Mouse (Mus musculus): ENCODE measurements at regions not wholly inside any gene's neighbourhood (a gene's known extent, or its start where the extent isn't known, plus 50 kb on each side); places are given as distances from the start of the nearest gene placed in this dataset.

DNA sequence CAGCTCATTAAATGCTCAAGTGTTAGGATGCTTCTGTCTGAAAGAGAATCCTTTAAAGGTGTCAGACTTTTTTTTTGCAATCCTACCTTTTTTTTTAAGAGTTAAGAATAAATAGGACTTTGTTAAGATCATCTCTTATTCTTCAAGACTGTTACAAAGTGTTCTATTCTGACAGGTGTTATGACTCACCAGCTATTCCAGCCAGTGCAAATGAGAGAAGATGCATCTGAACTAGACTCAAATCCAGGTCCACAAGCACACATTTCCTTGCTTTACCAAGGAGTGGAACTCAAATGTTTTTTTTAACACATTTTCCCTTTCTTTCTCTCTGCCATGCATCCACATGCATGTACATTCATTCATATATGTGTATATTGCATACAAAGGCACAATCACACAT, 98.4 kb upstream of the Atp10a start:
- no peak for DNase-seq (ENCODE audit: low spot score in 2 of 2)

DNA sequence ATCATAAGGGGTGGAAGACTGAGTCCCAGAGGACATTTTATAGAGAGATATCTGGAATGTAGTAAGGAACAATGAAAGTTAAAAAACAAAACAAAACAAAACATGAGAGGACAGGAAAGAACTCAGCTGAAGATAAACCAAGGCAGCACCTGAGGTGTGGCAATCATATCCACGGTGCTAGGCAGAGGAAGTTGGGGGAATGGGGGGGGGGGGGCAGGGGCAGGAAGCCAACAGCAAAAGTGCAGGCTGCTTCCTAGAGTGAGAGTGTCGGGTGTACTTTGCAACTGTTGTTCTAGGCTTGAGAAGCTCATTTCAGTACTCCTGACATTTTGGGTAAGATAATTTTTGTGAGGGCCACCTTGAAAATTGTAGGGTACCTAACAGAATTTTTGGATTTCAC, 87.2 kb upstream of the Atp10a start:
- DNase-seq (ENCODE audit: low spot score in 2 of 2): no peak

DNA sequence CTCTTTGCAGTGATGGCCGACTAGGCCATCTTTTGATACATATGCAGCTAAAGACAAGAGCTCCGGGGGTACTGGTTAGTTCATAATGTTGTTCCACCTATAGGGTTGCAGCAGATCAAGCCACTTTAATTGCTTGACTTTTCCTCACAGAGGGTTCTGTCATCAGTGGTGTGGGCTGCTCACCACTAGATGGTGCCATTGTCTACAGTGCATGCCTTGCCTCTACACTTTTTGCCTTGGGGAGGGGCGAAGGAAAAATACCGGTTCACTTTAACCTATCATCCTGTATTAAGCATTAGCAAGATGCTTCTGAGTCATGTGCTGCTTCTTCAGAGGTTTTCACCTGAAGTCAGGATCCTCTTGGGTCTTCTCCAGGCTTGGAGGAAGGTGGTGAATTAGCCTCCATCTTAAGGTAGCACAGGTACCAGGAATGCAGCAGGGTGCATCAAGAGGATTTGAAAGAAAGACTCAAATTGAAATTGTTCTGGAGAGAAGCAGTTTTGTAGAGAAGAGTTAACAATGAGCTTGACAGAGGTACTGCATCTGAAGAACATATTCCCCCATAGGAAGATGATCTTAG, 71.6 kb upstream of the Atp10a start:
- DNase-seq (ENCODE audit: low spot score in 2 of 2): peak in 1 of 2 experiments; percentile 10

DNA sequence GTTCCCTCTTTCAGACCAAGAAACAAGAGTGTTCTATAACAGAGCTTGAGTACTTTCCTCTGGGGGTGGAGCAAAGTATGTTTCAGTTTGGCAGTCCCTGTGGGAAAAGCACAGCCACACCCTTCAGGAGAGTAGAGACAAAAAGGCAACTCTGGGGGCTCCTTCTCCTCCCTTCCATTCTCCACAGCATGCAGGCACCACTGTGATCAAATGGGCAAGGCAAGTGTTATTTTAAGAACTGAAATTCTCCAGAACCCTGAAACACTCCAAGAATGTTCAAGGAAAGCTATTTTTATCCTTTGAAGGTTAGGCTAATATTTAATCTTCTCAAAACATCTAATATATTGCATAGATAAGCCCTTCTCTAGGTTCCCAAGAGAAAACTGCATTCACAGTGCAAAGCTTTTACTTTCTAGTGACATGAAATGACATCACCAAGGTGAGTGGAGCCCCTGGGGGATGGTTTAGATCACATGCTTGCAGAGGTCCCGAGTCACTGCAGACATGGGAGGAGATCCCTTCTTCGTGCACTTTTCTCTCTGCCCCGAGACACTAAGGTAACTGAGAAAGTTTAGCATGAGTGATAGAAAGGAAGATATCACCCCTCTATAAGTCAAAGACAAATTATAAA, 70.2 kb upstream of the Atp10a start:
- no peak for DNase-seq (ENCODE audit: low spot score in 2 of 2)

DNA sequence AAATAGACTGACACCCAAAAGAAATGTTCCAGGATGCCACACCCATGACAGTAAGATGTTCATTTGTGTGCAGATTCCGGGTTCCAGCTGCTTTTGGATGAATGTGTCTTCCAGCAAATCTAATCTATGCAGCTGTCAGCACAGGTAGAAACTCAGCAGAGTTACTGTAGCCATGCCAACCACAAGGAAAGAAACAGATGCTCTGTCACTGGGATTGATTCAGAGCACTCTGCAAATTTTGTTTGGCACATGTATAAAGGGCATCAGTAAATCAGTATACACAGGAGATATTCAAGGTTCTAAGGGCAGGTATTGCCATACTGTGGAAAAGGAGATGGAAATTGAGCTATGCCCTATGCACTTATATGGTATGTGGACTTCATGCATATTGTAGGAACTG, 60.0 kb upstream of the Atp10a start:
- DNase-seq (ENCODE audit: low spot score in 2 of 2): no peak

Data from heart, adult 9 months (tissue).